In genomic region chr17:36154271-36155149, GRCm38 (mm10) we compare ENCODE assay signal across 34 mouse cellular contexts. TPM values are rescaled to one million over a fixed set of nuclear protein-coding genes. Genes with fewer than 3 reads are reported as not detected.
DNase-seq lines count a peak whose midpoint lies in the region; ATAC-seq and TF ChIP-seq lines count a peak whose summit lies in the region.
"Had no signal": no experiment of that assay in that cellular context is flagged by ENCODE, and none has a peak within 500 bp of the region (broad histone marks: within the 10 kb centered on the region; RNA-seq: fewer than 3 reads in every experiment).

No protein-coding gene starts in this region.

- no peaks in the 10 kb centered on the region for H3K36me3 ChIP-seq in lung, embryonic 14.5 days (ENCODE audit: insufficient read depth)
- H3K36me3 ChIP-seq in midbrain, embryonic 11.5 days (ENCODE audit: control insufficient read depth, insufficient read depth, low read length) = no peaks in the 10 kb centered on the region
- H3K36me3 ChIP-seq in midbrain, embryonic 15.5 days (replicated peaks) = no peaks in the 10 kb centered on the region
- H3K36me3 ChIP-seq in ES-Bruce4 (ENCODE audit: control insufficient read depth, insufficient read depth, low read length, poor library complexity, severe bottlenecking) = no peaks in the 10 kb centered on the region
- H3K36me3 ChIP-seq in midbrain, embryonic 13.5 days = no peaks in the 10 kb centered on the region
- H3K36me3 ChIP-seq: heart, embryonic 12.5 days; hindbrain, embryonic 10.5 days; hindbrain, embryonic 15.5 days; limb, embryonic 12.5 days; midbrain, embryonic 10.5 days; neural tube, embryonic 13.5 days had no signal

- peaks cover 18% of the 10 kb centered on the region for H3K27me3 ChIP-seq in lung, embryonic 14.5 days (ENCODE audit: insufficient read depth, low read length)
- H3K27me3 ChIP-seq in midbrain, embryonic 11.5 days (ENCODE audit: control insufficient read depth, insufficient read depth, low read length) = peaks cover 18% of the 10 kb centered on the region
- H3K27me3 ChIP-seq in midbrain, embryonic 15.5 days (replicated peaks) = peaks cover 25% of the 10 kb centered on the region
- no peaks in the 10 kb centered on the region for H3K27me3 ChIP-seq in ES-Bruce4 (ENCODE audit: control insufficient read depth, insufficient read depth, low read length, poor library complexity, severe bottlenecking)
- peaks cover 55% of the 10 kb centered on the region for H3K27me3 ChIP-seq in midbrain, embryonic 13.5 days

- H3K4me2 ChIP-seq in lung, embryonic 14.5 days = peak overlapping the region; percentile 60
- H3K4me2 ChIP-seq in midbrain, embryonic 11.5 days = no peak overlapping the region
- no peak overlapping the region for H3K4me2 ChIP-seq in midbrain, embryonic 15.5 days
- no peak overlapping the region for H3K4me2 ChIP-seq in midbrain, embryonic 13.5 days (replicated peaks)
- H3K4me2 ChIP-seq: forebrain, embryonic 13.5 days; heart, embryonic 12.5 days; hindbrain, embryonic 15.5 days; limb, embryonic 12.5 days; neural tube, embryonic 13.5 days had no signal

- H3K9ac ChIP-seq in lung, embryonic 14.5 days = peak overlapping the region; percentile 42; the same call in 1 of the 2 replicates
- no peak overlapping the region for H3K9ac ChIP-seq in midbrain, embryonic 11.5 days (ENCODE audit: low read length)
- H3K9ac ChIP-seq in midbrain, embryonic 15.5 days = no peak overlapping the region
- H3K9ac ChIP-seq in ES-Bruce4 (ENCODE audit: low read depth, poor library complexity, severe bottlenecking) = peak overlapping the region; percentile 3; the same call in 1 of the 2 replicates
- H3K9ac ChIP-seq in midbrain, embryonic 13.5 days (replicated peaks) = no peak overlapping the region
- H3K9ac ChIP-seq: forebrain, embryonic 13.5 days; heart, embryonic 12.5 days; hindbrain, embryonic 15.5 days; limb, embryonic 12.5 days; neural tube, embryonic 13.5 days had no signal

- peak; percentile 85 for TF ChIP-seq EP300 in ES-Bruce4 (IDR thresholded peaks at IDR 0.05; ENCODE audit: insufficient read depth, low read depth, low read length)

- no peaks in the 10 kb centered on the region for H3K9me3 ChIP-seq in lung, embryonic 14.5 days (ENCODE audit: low read depth, low read length)
- no peaks in the 10 kb centered on the region for H3K9me3 ChIP-seq in midbrain, embryonic 11.5 days (ENCODE audit: control insufficient read depth, low read length)
- no peaks in the 10 kb centered on the region for H3K9me3 ChIP-seq in midbrain, embryonic 15.5 days
- no peaks in the 10 kb centered on the region for H3K9me3 ChIP-seq in ES-Bruce4 (replicated peaks; ENCODE audit: control insufficient read depth, insufficient read depth, low read length, poor library complexity, severe bottlenecking)
- no peaks in the 10 kb centered on the region for H3K9me3 ChIP-seq in midbrain, embryonic 13.5 days
- H3K9me3 ChIP-seq: forebrain, embryonic 13.5 days; heart, embryonic 12.5 days; hindbrain, embryonic 10.5 days; hindbrain, embryonic 15.5 days; limb, embryonic 12.5 days; midbrain, embryonic 10.5 days; neural tube, embryonic 13.5 days had no signal

- TF ChIP-seq CTCF in lung, embryonic 14.5 days (IDR thresholded peaks at IDR 0.05; ENCODE audit: low read depth) = no peak
- TF ChIP-seq CTCF in ES-Bruce4 (IDR thresholded peaks at IDR 0.05; ENCODE audit: low read depth, low read length) = no peak

- peak; percentile 56 for TF ChIP-seq POLR2A in ES-Bruce4 (IDR thresholded peaks at IDR 0.05; ENCODE audit: insufficient read depth, low read length)

- H3K27ac ChIP-seq in lung, embryonic 14.5 days (ENCODE audit: low read depth) = peak overlapping the region; percentile 82
- no peak overlapping the region for H3K27ac ChIP-seq in midbrain, embryonic 11.5 days (ENCODE audit: low read depth, low read length)
- no peak overlapping the region for H3K27ac ChIP-seq in midbrain, embryonic 15.5 days
- H3K27ac ChIP-seq in ES-Bruce4 (ENCODE audit: insufficient read depth, low read length) = peak overlapping the region; percentile 82
- no peak overlapping the region for H3K27ac ChIP-seq in midbrain, embryonic 13.5 days
- H3K27ac ChIP-seq: forebrain, embryonic 13.5 days; hindbrain, embryonic 10.5 days; hindbrain, embryonic 15.5 days; layer of hippocampus, adult 2 months; left cerebral cortex, adult 2 months; limb, embryonic 12.5 days; macrophage; midbrain, embryonic 10.5 days; neural tube, embryonic 13.5 days had no signal

- H3K4me1 ChIP-seq in lung, embryonic 14.5 days (ENCODE audit: insufficient read depth) = no peaks in the 10 kb centered on the region
- no peaks in the 10 kb centered on the region for H3K4me1 ChIP-seq in midbrain, embryonic 11.5 days (ENCODE audit: control insufficient read depth, insufficient read depth, low read length)
- H3K4me1 ChIP-seq in midbrain, embryonic 15.5 days = peaks cover 5% of the 10 kb centered on the region; the same call in 1 of the 2 replicates
- peaks cover 6% of the 10 kb centered on the region for H3K4me1 ChIP-seq in ES-Bruce4 (ENCODE audit: control insufficient read depth, insufficient read depth, low read length)
- peaks cover 8% of the 10 kb centered on the region; the same call in 1 of the 2 replicates for H3K4me1 ChIP-seq in midbrain, embryonic 13.5 days (replicated peaks)
- H3K4me1 ChIP-seq: limb, embryonic 12.5 days; neural tube, embryonic 13.5 days had no signal

- ATAC-seq in lung, embryonic 14.5 days (ENCODE audit: insufficient read depth) = peak; percentile 86
- ATAC-seq in midbrain, embryonic 11.5 days (ENCODE audit: low FRiP score) = no peak
- ATAC-seq in midbrain, embryonic 15.5 days (replicated peaks) = no peak
- ATAC-seq in midbrain, embryonic 13.5 days = no peak
- ATAC-seq: activated CD4-positive, CD25-positive, alpha-beta regulatory T cell, adult 4 months; forebrain, embryonic 13.5 days; inflammation-experienced regulatory T-cells, adult 6 months had no signal

- 12% methylated on average over 3 of the region's 3 CpGs for WGBS in lung, embryonic 14.5 days
- WGBS in midbrain, embryonic 11.5 days = 18% methylated on average over 3 of the region's 3 CpGs
- 26% methylated on average over 3 of the region's 3 CpGs for WGBS in midbrain, embryonic 15.5 days
- WGBS in midbrain, embryonic 13.5 days = 20% methylated on average over 3 of the region's 3 CpGs

- peak overlapping the region; percentile 37 for H3K4me3 ChIP-seq in lung, embryonic 14.5 days (ENCODE audit: low read depth, low read length)
- no peak overlapping the region for H3K4me3 ChIP-seq in midbrain, embryonic 11.5 days (ENCODE audit: low read depth, low read length)
- H3K4me3 ChIP-seq in midbrain, embryonic 15.5 days = no peak overlapping the region
- peak overlapping the region; percentile 50 for H3K4me3 ChIP-seq in ES-Bruce4 (ENCODE audit: low read depth, low read length)
- no peak overlapping the region for H3K4me3 ChIP-seq in midbrain, embryonic 13.5 days (replicated peaks)
- H3K4me3 ChIP-seq: forebrain, embryonic 13.5 days; heart, embryonic 12.5 days; hindbrain, embryonic 10.5 days; hindbrain, embryonic 15.5 days; layer of hippocampus, adult 2 months; left cerebral cortex, adult 2 months; limb, embryonic 12.5 days; midbrain, embryonic 10.5 days; neural tube, embryonic 13.5 days had no signal

- peak; percentile 48 for DNase-seq in lung, embryonic 14.5 days
- no peak for DNase-seq in lung, postnatal 10 days
- peak; percentile 75 for DNase-seq in midbrain, embryonic 11.5 days (ENCODE audit: low spot score, missing footprints)
- DNase-seq: adrenal gland, adult 8-10 months; cerebellum, adult 9-10 months; cerebellum, postnatal 36 days; gastrocnemius, postnatal 25 days; heart, adult 18-20 months; heart, postnatal 10 days; kidney, adult 2 months; kidney, postnatal 36 days; right cerebral cortex, postnatal 4 days had no signal

RNA-seq across cellular contexts. Expression of gene Gm8909, which starts 13.8 kb away (rescaled TPM):
- polyA plus RNA-seq in lung, embryonic 14.5 days (2014; fragmentation: Nextera tagmentation; extraction: Ambion mirVana) = 44.4 and 51.4 TPM in 2 replicates
- polyA plus RNA-seq in midbrain, embryonic 11.5 days (2014; fragmentation: Nextera tagmentation; extraction: Ambion mirVana) = 0.16 TPM in 1 of 2 replicates, not detected in the other
- not detected in 2 replicates for polyA plus RNA-seq in midbrain, embryonic 15.5 days (2015; fragmentation: Nextera tagmentation; extraction: Ambion mirVana)
- 13.5 and 17.5 TPM in 2 replicates for polyA plus RNA-seq in ES-Bruce4 (2011; ENCODE audit: insufficient read depth, insufficient read length, low read depth, missing spikeins)
- polyA plus RNA-seq in midbrain, embryonic 13.5 days (2015; fragmentation: Nextera tagmentation; extraction: Ambion mirVana) = not detected in 2 replicates
- polyA plus RNA-seq: embryonic facial prominence, embryonic 11.5 days; forebrain, embryonic 13.5 days; frontal cortex, adult 2 months; heart, embryonic 12.5 days; hindbrain, embryonic 15.5 days; kidney, adult 2 months; limb, embryonic 12.5 days; liver, adult 2 months; liver, embryonic 16.5 days; macrophage; neural tube, embryonic 13.5 days had no signal

RNA-seq across cellular contexts. Expression of gene Gm7030, which starts 25.3 kb away (rescaled TPM):
- polyA plus RNA-seq in lung, embryonic 14.5 days (2014; fragmentation: Nextera tagmentation; extraction: Ambion mirVana) = not detected in 2 replicates
- not detected in 2 replicates for polyA plus RNA-seq in midbrain, embryonic 11.5 days (2014; fragmentation: Nextera tagmentation; extraction: Ambion mirVana)
- not detected in 2 replicates for polyA plus RNA-seq in midbrain, embryonic 15.5 days (2015; fragmentation: Nextera tagmentation; extraction: Ambion mirVana)
- polyA plus RNA-seq in ES-Bruce4 (2011; ENCODE audit: insufficient read depth, insufficient read length, low read depth, missing spikeins) = 0.81 and 1.4 TPM in 2 replicates
- polyA plus RNA-seq in midbrain, embryonic 13.5 days (2015; fragmentation: Nextera tagmentation; extraction: Ambion mirVana) = not detected in 2 replicates
- polyA plus RNA-seq: activated CD4-positive, CD25-positive, alpha-beta regulatory T cell, adult 4 months; embryonic facial prominence, embryonic 11.5 days; forebrain, embryonic 13.5 days; frontal cortex, adult 2 months; heart, embryonic 12.5 days; hindbrain, embryonic 10.5 days; hindbrain, embryonic 15.5 days; kidney, adult 2 months; kidney, embryonic 16.5 days; limb, embryonic 12.5 days; liver, adult 2 months; liver, embryonic 16.5 days; macrophage; midbrain, embryonic 10.5 days; neural tube, embryonic 13.5 days; spleen, adult 2 months; testis, adult 2 months had no signal

RNA-seq across cellular contexts. Expression of gene Gm19684, which starts 33.0 kb away (rescaled TPM):
- not detected in 2 replicates for polyA plus RNA-seq in lung, embryonic 14.5 days (2014; fragmentation: Nextera tagmentation; extraction: Ambion mirVana)
- not detected in 2 replicates for polyA plus RNA-seq in midbrain, embryonic 11.5 days (2014; fragmentation: Nextera tagmentation; extraction: Ambion mirVana)
- polyA plus RNA-seq in midbrain, embryonic 15.5 days (2015; fragmentation: Nextera tagmentation; extraction: Ambion mirVana) = not detected in 2 replicates
- 0.41 TPM in 1 of 2 replicates, not detected in the other for polyA plus RNA-seq in ES-Bruce4 (2011; ENCODE audit: insufficient read depth, insufficient read length, low read depth, missing spikeins)
- polyA plus RNA-seq in midbrain, embryonic 13.5 days (2015; fragmentation: Nextera tagmentation; extraction: Ambion mirVana) = not detected in 2 replicates
- polyA plus RNA-seq: embryonic facial prominence, embryonic 11.5 days; forebrain, embryonic 13.5 days; heart, embryonic 12.5 days; hindbrain, embryonic 10.5 days; hindbrain, embryonic 15.5 days; kidney, embryonic 16.5 days; limb, embryonic 12.5 days; liver, embryonic 16.5 days; midbrain, embryonic 10.5 days; neural tube, embryonic 13.5 days; testis, adult 2 months had no signal

RNA-seq across cellular contexts. Expression of gene H2-T3, which starts 35.6 kb away (rescaled TPM):
- polyA plus RNA-seq in lung, embryonic 14.5 days (2014; fragmentation: Nextera tagmentation; extraction: Ambion mirVana) = 1.3 and 1.4 TPM in 2 replicates
- not detected in 2 replicates for polyA plus RNA-seq in midbrain, embryonic 11.5 days (2014; fragmentation: Nextera tagmentation; extraction: Ambion mirVana)
- polyA plus RNA-seq in midbrain, embryonic 15.5 days (2015; fragmentation: Nextera tagmentation; extraction: Ambion mirVana) = 0.14 TPM in 1 of 2 replicates, not detected in the other
- 0.64 and 0.84 TPM in 2 replicates for polyA plus RNA-seq in ES-Bruce4 (2011; ENCODE audit: insufficient read depth, insufficient read length, low read depth, missing spikeins)
- not detected in 2 replicates for polyA plus RNA-seq in midbrain, embryonic 13.5 days (2015; fragmentation: Nextera tagmentation; extraction: Ambion mirVana)
- polyA plus RNA-seq: embryonic facial prominence, embryonic 11.5 days; forebrain, embryonic 13.5 days; frontal cortex, adult 2 months; heart, embryonic 12.5 days; hindbrain, embryonic 10.5 days; hindbrain, embryonic 15.5 days; kidney, adult 2 months; kidney, embryonic 16.5 days; limb, embryonic 12.5 days; liver, adult 2 months; macrophage; midbrain, embryonic 10.5 days; neural tube, embryonic 13.5 days; spleen, adult 2 months; testis, adult 2 months had no signal

Comparison
In these comparisons a context has a peak if more than half of its experiments do, and no peak if none do; other contexts are left out.
1. H3K27ac ChIP-seq: peak in lung, embryonic 14.5 days (single experiment) and ES-Bruce4 (single experiment); none in midbrain, embryonic 11.5 days (single experiment), midbrain, embryonic 15.5 days (single experiment) and midbrain, embryonic 13.5 days (single experiment).
2. H3K4me3 ChIP-seq: peak in lung, embryonic 14.5 days (single experiment) and ES-Bruce4 (single experiment); none in midbrain, embryonic 11.5 days (single experiment), midbrain, embryonic 15.5 days (single experiment) and midbrain, embryonic 13.5 days (single experiment).
3. H3K9ac ChIP-seq: peak in lung, embryonic 14.5 days (single experiment) and ES-Bruce4 (single experiment); none in midbrain, embryonic 11.5 days (single experiment), midbrain, embryonic 15.5 days (single experiment) and midbrain, embryonic 13.5 days (single experiment).
4. RNA of gene Gm8909, which starts 13.8 kb away (polyA plus RNA-seq): 44.4 to 51.4 TPM in lung, embryonic 14.5 days and 13.5 to 17.5 TPM in ES-Bruce4; 0.16 TPM in midbrain, embryonic 11.5 days, not detected in midbrain, embryonic 15.5 days and not detected in midbrain, embryonic 13.5 days; every median in the first group is over 10 times any median in the second.